Mouse (Mus musculus) B cell, adult (primary cell): ENCODE measurements around the gene Phf11c. TPM values are rescaled to one million over a fixed set of nuclear protein-coding genes. Genes with fewer than 3 reads are reported as not detected.

Source experiments
- total RNA-seq: library from RNA; stranded (reverse); gene quantifications from 4 replicates; pipeline ENCODE4 v1.2.4, GENCODE M21; 2023; ENCODE audit not compliant: inconsistent age

Gene Phf11c
- total RNA-seq = 5.3 to 7.9 TPM (median 5.6 TPM) in 4 replicates

GRCm38 (mm10) chr14:59395281-59395680 lies at the start of gene Phf11c:
Gene Phf11c (minus strand): TSS chr14:59395381.

GRCm38 (mm10) chr14:59440558-59441471 lies 45.6 kb upstream of the Phf11c start, which contains the start of the genes Setdb2 and Cab39l:
Gene Setdb2 (minus strand): TSS chr14:59440884.
Gene Cab39l (plus strand): TSS chr14:59440972.

DNA sequence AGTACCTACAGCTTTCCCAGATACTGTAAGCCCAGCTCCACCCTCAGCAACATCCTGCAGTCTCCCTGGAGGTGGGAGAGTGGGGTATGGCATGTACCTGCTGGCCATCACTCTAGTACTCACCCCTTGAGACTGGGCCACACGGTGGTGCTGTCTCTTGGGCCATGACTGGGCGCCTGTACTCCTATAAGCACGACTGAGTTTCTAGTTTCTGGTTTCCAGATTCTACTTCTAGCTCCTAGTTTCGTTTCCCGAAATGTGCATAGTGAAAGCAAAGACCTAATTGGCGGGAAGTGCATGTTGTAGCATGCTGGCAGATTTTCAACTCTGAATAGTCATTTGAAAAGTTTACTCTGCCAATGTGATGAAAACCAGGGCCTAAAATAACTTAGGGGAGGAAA lies 29.9 kb downstream of the Phf11c start, which contains the start of gene Phf11d:
Gene Phf11d (minus strand): TSS at position 227 of the 401 bp plus-strand sequence.

DNA sequence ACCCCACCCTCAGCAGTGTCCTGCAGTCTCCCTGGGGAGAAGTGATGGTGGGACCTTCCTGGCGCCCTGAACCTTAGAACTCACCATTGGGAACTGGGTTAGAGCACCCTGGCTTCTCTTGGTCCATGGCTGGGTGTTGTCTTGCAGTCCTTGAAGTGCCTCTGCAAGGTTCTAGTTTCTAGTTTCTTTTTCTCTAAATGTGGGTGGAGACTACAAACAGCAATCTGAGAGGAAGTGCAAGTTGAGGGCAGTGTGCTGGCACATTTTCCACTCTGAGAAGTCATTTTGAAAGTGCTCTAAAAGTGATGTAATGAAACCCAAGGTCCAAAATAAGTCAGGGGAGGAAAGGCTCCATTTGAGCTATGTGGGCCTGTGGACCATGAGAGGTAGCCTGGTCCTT lies 54.0 kb downstream of the Phf11c start, which contains the start of gene Phf11b:
Gene Phf11b (minus strand): TSS at position 163 of the 400 bp plus-strand sequence.

Other genes starting within 250 kb of the Phf11c start
- not detected in 4 replicates for gene Gm5142, start 216.6 kb downstream of the Phf11c start, total RNA-seq
- 23.9 to 27.7 TPM (median 25.8 TPM) in 4 replicates for gene Rcbtb1, start 194.2 kb downstream of the Phf11c start, total RNA-seq
- gene Gm6904, start 135.2 kb downstream of the Phf11c start, total RNA-seq = 1.5 to 5.4 TPM (median 3.6 TPM) in 4 replicates
- 4.8 to 9.8 TPM (median 7.3 TPM) in 4 replicates for gene Phf11a, start 97.9 kb downstream of the Phf11c start, total RNA-seq
- gene Phf11b, start 54.0 kb downstream of the Phf11c start, total RNA-seq = 38.0 to 61.4 TPM (median 49.3 TPM) in 4 replicates
- gene Phf11d, start 29.9 kb downstream of the Phf11c start, total RNA-seq = 9.0 to 13.5 TPM (median 11.0 TPM) in 4 replicates
- 57.0 to 65.5 TPM (median 59.8 TPM) in 4 replicates for gene Setdb2, start 45.5 kb upstream of the Phf11c start, total RNA-seq
- 34.6 to 43.0 TPM (median 39.4 TPM) in 4 replicates for gene Cab39l, start 45.6 kb upstream of the Phf11c start, total RNA-seq
- 32.5 to 42.8 TPM (median 39.7 TPM) in 4 replicates for gene Cdadc1, start 202.6 kb upstream of the Phf11c start, total RNA-seq
- gene Shisa2, start 229.9 kb upstream of the Phf11c start, total RNA-seq = not detected in 4 replicates